Mouse (Mus musculus) embryonic fibroblast, embryonic 13.5 days (primary cell): ENCODE data around the gene Fam222b.

Experiments
- CTCF ChIP-seq: IDR thresholded peaks from 2 replicates; pipeline ENCODE4 v1.5.1; 2011; ENCODE audit warnings: mild to moderate bottlenecking, control low read depth, low read length, moderate library complexity, borderline replicate concordance; ENCODE audit not compliant: insufficient read depth
- POLR2A ChIP-seq: IDR thresholded peaks from 2 replicates; pipeline ENCODE4 v1.6.1; 2011; ENCODE audit warnings: low read depth, mild to moderate bottlenecking, control low read depth, low read length, moderate library complexity

DNA sequence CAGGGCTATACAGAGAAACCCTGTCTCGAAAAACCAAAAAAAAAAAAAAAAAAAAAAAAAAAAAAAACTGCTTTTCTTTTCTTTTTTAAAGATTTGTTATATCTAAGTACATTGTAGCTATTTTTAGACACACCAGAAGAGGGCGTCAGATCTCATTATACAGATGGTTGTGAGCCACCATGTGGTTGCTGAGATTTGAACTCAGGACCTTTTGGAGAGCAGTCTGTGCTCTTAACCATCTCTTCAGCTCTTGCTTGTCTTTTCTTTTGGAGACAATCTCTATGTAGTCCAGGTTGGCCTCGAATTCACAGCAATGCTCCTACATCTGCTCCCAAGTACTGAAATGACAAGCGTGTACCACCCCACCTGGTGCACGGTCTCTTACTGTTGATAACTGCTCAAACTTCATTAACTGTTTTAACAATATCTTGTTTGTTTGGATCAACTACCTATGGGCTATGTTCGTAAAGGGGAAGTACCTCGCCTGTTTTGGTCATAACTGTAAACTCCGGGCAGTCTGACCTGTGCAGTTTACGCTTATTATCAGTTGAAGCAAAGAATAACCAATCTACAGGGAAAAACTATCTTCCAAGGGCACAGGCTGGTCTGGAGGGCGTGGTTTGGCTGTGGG, 81.4 kb downstream of the Fam222b start:
- TF ChIP-seq CTCF = no peak
- no peak for TF ChIP-seq POLR2A
